Mouse (Mus musculus): ENCODE measurements around the gene Pptc7.

Pptc7 gene

GRCm38 (mm10) chr5:122327283-122327682, 43.1 kb downstream of the Pptc7 start:
- DNase-seq (ENCODE audit: low read depth, low spot score): no peak

DNA sequence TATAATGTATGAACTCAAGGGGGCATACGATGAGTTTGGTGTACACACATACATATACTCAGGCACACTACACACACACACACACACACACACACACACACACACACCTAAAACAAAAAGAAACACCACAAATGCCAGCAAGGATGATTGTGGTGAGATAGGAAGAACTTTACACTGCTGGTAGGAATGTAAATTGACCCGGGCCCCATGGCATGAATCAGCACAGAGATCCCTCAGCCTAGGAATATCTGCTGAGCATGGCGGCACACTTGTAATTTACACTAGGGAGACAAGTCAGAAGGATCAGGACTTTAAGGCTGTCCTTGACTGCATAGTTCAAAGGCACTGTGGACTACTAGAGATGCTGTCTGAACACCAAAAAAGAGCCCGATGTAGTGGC, 46.1 kb downstream of the Pptc7 start:
- DNase-seq (ENCODE audit: low read depth, low spot score): no peak

GRCm38 (mm10) chr5:122334682-122335081, 50.5 kb downstream of the Pptc7 start:
- no peak for DNase-seq (ENCODE audit: low read depth, low spot score)

DNA sequence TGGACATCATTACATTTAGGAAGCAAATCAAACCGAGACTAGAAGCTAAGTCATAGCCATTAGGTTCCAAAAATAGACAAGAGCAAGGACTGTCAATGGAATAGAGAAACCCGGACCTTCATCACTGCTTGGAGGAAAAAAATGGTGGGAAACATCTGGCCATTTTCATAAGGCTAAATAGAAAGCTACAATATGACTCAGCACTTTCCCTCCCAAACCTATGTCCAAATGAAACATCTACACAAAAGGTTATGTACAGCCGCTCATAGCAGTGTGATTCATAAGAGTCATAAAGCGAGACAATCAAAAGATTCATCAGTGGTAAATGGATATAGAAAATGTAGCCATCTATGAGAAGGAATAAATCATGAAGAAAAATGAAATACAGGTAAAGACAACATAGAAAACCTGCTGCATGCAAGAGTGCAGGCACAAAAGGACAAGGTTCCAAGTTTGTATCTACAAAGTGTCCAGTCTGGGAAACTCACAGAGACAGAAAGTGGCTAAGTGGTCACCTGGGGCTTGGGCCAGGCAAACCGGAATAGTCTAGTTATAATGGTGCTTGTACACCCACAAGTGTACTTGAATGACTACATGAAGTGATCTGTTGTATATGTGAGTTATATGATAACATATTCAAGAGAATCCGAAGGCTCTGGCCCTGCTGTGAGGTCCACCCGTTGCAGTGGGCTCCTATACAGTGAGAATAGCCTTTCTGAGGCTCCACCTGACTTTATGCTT, 52.6 kb downstream of the Pptc7 start:
- DNase-seq (ENCODE audit: low read depth, low spot score): no peak

DNA sequence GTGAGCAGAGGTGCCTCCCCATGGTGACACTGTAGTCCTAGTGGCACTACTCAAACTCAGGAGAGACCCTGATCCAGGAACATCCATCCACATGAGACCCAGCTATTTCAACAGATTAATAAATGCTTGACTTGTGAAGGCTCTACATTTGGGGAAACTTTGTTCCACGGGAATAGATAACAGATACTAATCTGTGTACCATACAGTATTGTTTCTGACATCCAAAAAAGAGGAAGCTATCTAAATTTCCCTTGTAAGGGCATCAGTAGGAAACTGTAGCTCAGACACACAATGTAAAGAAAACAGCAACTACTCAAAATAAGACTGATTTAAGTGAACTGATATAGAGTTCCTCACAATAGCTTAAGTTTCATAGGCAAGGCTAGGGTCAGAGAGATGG, 58.7 kb downstream of the Pptc7 start:
- DNase-seq (ENCODE audit: low read depth, low spot score): no peak

- no peak for DNase-seq (ENCODE audit: low read depth, low spot score)
Observed at GRCm38 (mm10) chr5:122343768-122344167, 59.6 kb downstream of the Pptc7 start.

DNA sequence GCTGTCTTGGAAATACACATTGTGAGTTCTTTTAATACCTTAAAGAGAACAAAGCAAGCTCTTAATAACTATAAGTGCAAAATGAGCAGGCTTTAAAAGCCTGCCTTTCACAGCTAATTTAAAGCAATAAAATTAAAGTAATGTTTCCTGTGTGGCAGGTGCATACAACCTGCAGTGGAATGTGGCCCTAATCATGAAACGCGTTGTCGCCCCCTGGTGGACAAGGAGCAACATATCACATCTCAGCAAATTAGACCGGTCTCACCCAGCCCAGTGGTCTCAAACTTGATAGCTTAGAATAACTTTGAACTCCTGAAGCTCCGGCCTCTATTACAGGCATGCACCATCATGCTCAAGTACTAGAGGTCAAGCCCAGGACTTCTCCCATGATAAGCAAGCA, 60.1 kb downstream of the Pptc7 start:
- peak; percentile 85 for DNase-seq (ENCODE audit: low read depth, low spot score)

- no peak for DNase-seq (ENCODE audit: low read depth, low spot score)
Observed at GRCm38 (mm10) chr5:122345777-122346176, 61.6 kb downstream of the Pptc7 start.

GRCm38 (mm10) chr5:122353807-122354491, 69.8 kb downstream of the Pptc7 start, which contains the start of the genes Rad9b and Vps29:
Rad9b (minus strand) TSS chr5:122354233.
Vps29 (plus strand) TSS chr5:122354369.
- DNase-seq (ENCODE audit: low read depth, low spot score): peak; percentile 100

GRCm38 (mm10) chr5:122354492-122355067, 70.4 kb downstream of the Pptc7 start:
- no peak for DNase-seq (ENCODE audit: low read depth, low spot score)

GRCm38 (mm10) chr5:122371591-122372191, 87.5 kb downstream of the Pptc7 start, which contains the start of gene Gpn3:
Gpn3 (plus strand) TSS chr5:122371876.
- no peak for DNase-seq (ENCODE audit: low read depth, low spot score)

DNA sequence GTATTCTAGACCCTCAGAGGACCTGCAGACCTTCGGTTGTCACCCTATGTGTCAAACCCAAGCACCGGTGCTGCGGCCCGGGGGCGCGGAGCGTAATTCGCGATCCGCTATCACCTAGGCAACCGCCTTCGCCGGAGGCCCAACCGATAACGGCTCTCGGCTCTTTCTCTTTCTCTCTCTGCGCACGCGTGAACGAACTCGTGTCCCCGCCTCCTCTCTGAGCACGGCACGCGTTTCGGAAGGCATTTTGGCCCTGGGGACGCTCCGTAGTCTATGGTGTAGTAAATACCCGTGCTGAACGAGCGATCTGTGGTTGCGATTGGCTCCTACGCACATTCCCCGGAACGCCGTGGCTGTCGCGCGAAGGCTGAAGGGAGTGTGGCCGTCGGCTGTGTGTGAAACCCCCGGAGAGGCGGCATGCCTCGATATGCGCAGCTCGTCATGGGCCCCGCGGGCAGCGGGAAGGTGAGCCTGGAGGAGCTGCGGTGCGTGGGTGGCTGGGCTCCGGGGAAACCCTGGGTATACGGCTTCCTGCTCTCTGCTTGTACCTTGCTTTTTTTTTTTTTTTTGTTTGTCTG, 88.1 kb downstream of the Pptc7 start, which contains the start of gene Fam216a:
Gene Fam216a (minus strand): TSS at position 173 of the 578 bp plus-strand sequence.
- DNase-seq (ENCODE audit: low read depth, low spot score): peak; percentile 100

DNA sequence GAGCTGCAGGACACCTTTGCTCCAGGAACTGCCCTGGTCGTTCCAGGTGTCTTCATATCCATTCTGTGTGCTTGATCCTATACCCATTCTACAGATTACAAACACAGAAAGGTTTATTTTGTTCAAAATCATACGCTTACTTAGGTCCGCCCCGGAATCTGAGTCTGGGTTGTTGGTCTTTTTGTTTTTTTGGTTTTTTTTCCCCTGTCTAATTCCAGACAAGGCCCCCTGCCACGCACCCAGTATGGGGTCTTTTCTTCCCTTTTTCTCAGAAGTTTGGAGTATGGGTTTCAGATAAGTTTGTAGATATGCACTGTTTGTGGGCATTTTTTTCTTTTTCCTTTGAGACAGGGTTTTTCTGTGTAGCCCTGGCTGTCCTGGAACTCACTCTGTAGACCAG, 88.7 kb downstream of the Pptc7 start:
- DNase-seq (ENCODE audit: low read depth, low spot score): peak; percentile 36

All from R1 (cell line).